Mouse (Mus musculus): Measurements from ENCODE around the gene Gng8. TPM values are rescaled to one million over a fixed set of nuclear protein-coding genes. Genes with fewer than 3 reads are reported as not detected.

Gene Gng8
- total RNA-seq, 4 experiments from 2014 or later = 2.1 to 3.5 (median 3.5) TPM

GRCm38 (mm10) chr7:16876006-16876405 lies 15.6 kb upstream of the Gng8 start:
- DNase-seq (ENCODE audit: low spot score in 2 of 2) = no peak

- no peak for DNase-seq (ENCODE audit: low spot score in 2 of 2)
These were observed 15.0 kb upstream of the Gng8 start for GRCm38 (mm10) chr7:16876608-16877007.

GRCm38 (mm10) chr7:16877717-16878116 lies 13.9 kb upstream of the Gng8 start:
- DNase-seq (ENCODE audit: low spot score in 2 of 2) = no peak

GRCm38 (mm10) chr7:16879796-16880547 lies 11.6 kb upstream of the Gng8 start:
- DNase-seq (ENCODE audit: low spot score in 2 of 2) = no peak

- no peak for DNase-seq (ENCODE audit: low spot score in 2 of 2)
These were observed 11.0 kb upstream of the Gng8 start for GRCm38 (mm10) chr7:16880615-16881014.

- no peak for DNase-seq (ENCODE audit: low spot score in 2 of 2)
These were observed 8.4 kb upstream of the Gng8 start for GRCm38 (mm10) chr7:16883162-16883561.

- no peak for DNase-seq (ENCODE audit: low spot score in 2 of 2)
These were observed 7.3 kb upstream of the Gng8 start for GRCm38 (mm10) chr7:16884334-16884733.

GRCm38 (mm10) chr7:16885271-16885776 lies 6.3 kb upstream of the Gng8 start:
- no peak for DNase-seq (ENCODE audit: low spot score in 2 of 2)

- DNase-seq (ENCODE audit: low spot score in 2 of 2) = no peak
These were observed 5.7 kb upstream of the Gng8 start for GRCm38 (mm10) chr7:16885905-16886304.

GRCm38 (mm10) chr7:16890536-16890935 lies 1.1 kb upstream of the Gng8 start:
- no peak for DNase-seq (ENCODE audit: low spot score in 2 of 2)

GRCm38 (mm10) chr7:16890944-16891343 lies 642 bp upstream of the Gng8 start:
- DNase-seq (ENCODE audit: low spot score in 2 of 2) = no peak

GRCm38 (mm10) chr7:16892352-16892730 lies 755 bp downstream of the Gng8 start:
- DNase-seq (ENCODE audit: low spot score in 2 of 2) = no peak

- DNase-seq (ENCODE audit: low spot score in 2 of 2) = no peak
These were observed 2.0 kb downstream of the Gng8 start for GRCm38 (mm10) chr7:16893612-16894011.

GRCm38 (mm10) chr7:16894279-16894678 lies 2.7 kb downstream of the Gng8 start:
- DNase-seq (ENCODE audit: low spot score in 2 of 2) = no peak

- DNase-seq (ENCODE audit: low spot score in 2 of 2) = no peak
These were observed 3.4 kb downstream of the Gng8 start for GRCm38 (mm10) chr7:16895000-16895399.

- DNase-seq (ENCODE audit: low spot score in 2 of 2) = no peak
These were observed 3.9 kb downstream of the Gng8 start for GRCm38 (mm10) chr7:16895511-16895910.

GRCm38 (mm10) chr7:16900526-16900925 lies 8.9 kb downstream of the Gng8 start:
- no peak for DNase-seq (ENCODE audit: low spot score in 2 of 2)

- no peak for DNase-seq (ENCODE audit: low spot score in 2 of 2)
These were observed 11.9 kb downstream of the Gng8 start for GRCm38 (mm10) chr7:16903439-16903955.

GRCm38 (mm10) chr7:16904120-16904675 lies 12.6 kb downstream of the Gng8 start:
- DNase-seq (ENCODE audit: low spot score in 2 of 2) = no peak

GRCm38 (mm10) chr7:16905491-16906021 lies 14.0 kb downstream of the Gng8 start:
- DNase-seq (ENCODE audit: low spot score in 2 of 2) = no peak

GRCm38 (mm10) chr7:16906281-16906680 lies 14.7 kb downstream of the Gng8 start, which contains the start of gene Ptgir:
TSS of gene Ptgir (plus strand) at chr7:16906490.
- DNase-seq (ENCODE audit: low spot score in 2 of 2) = no peak

GRCm38 (mm10) chr7:16906889-16907559 lies 15.4 kb downstream of the Gng8 start:
- DNase-seq (ENCODE audit: low spot score in 2 of 2) = no peak

Data from left cerebral cortex, adult 8-10 months (tissue).